Mouse (Mus musculus) kidney, embryonic 15.5 days (tissue): ENCODE data around the gene Cdhr5. TPM values are rescaled to one million over a fixed set of nuclear protein-coding genes. Genes with fewer than 3 reads are reported as not detected.

Experiments
- ATAC-seq: fragments of 200-750 bp; cut with Nextera tagmentation; replicated peaks from 2 replicates; pipeline ENCODE4 v1.8.0; 2017; ENCODE audit warnings: moderate TSS enrichment; ENCODE audit not compliant: low FRiP score
- H3K27ac ChIP-seq: fragments of 300-500 bp; sonication (generic); 2 replicates; pipeline ENCODE4 v1.5.1; 2015; ENCODE audit warnings: mild to moderate bottlenecking, inconsistent platforms
- H3K27me3 ChIP-seq: fragments of 300-500 bp; sonication (generic); 2 replicates; pipeline ENCODE4 v1.6.1; 2015; ENCODE audit warnings: inconsistent platforms
- H3K36me3 ChIP-seq: fragments of 300-500 bp; sonication (generic); 2 replicates; pipeline ENCODE4 v1.6.1; 2015; ENCODE audit warnings: inconsistent platforms
- H3K4me1 ChIP-seq: fragments of 300-500 bp; sonication (generic); 2 replicates; pipeline ENCODE4 v1.6.1; 2015; ENCODE audit warnings: inconsistent platforms
- H3K4me2 ChIP-seq: fragments of 300-500 bp; sonication (generic); 2 replicates; pipeline ENCODE4 v1.6.1; 2015; ENCODE audit warnings: moderate library complexity, mild to moderate bottlenecking, inconsistent platforms
- H3K4me3 ChIP-seq: fragments of 300-500 bp; sonication (generic); replicated peaks from 2 replicates; pipeline ENCODE4 v1.5.1; 2015; ENCODE audit warnings: mild to moderate bottlenecking, inconsistent platforms
- H3K9ac ChIP-seq: fragments of 300-500 bp; sonication (generic); 2 replicates; pipeline ENCODE4 v1.6.1; 2015; ENCODE audit warnings: mild to moderate bottlenecking, inconsistent platforms
- H3K9me3 ChIP-seq: fragments of 300-500 bp; sonication (generic); replicated peaks from 2 replicates; pipeline ENCODE4 v1.6.1; 2016; ENCODE audit warnings: inconsistent platforms
- WGBS: fragments of 180-500 bp; shearing (Covaris S2); methylation state at CpG from one replicate; pipeline ENCODE4 v1.1.7; 2015; ENCODE audit warnings: mixed read lengths; 5-methylcytosine and 5-hydroxymethylcytosine counted together
- microRNA counts: library from miRNA; unstranded; fragments of <30 nt; microRNA quantifications from one replicate; lab custom pipeline; 2016
- microRNA-seq: library from miRNA; unstranded; fragments of <30 nt; microRNA quantifications from one replicate; pipeline ENCODE4, GENCODE M21; 2016
- polyA plus RNA-seq: library from polyadenylated mRNA; unstranded; fragments of >200 nt; fragmentation: Nextera tagmentation; extraction: Ambion mirVana; gene quantifications from 2 replicates; pipeline ENCODE4 v1.2.1, GENCODE M21; 2015

The Cdhr5 gene
- polyA plus RNA-seq, 1 experiment from 2014 or later, result 8.6 TPM

- no peak overlapping the region for H3K4me3 ChIP-seq
- H3K4me1 ChIP-seq, result peaks cover 71% of the 10 kb centered on the region
- WGBS, result 76% methylated on average over 1 of the region's 1 CpGs
- no peaks in the 10 kb centered on the region for H3K9me3 ChIP-seq
- H3K9ac ChIP-seq, result no peak overlapping the region
- H3K27ac ChIP-seq, result no peak overlapping the region
- H3K4me2 ChIP-seq, result no peak overlapping the region
- ATAC-seq, result no peak
- H3K27me3 ChIP-seq, result no peaks in the 10 kb centered on the region
- peaks cover 22% of the 10 kb centered on the region for H3K36me3 ChIP-seq
Observed at GRCm38 (mm10) chr7:141219558-141220099, 57.0 kb downstream of the Cdhr5 start.

MicroRNAs within 50 kb of the gene (microRNA counts, 519-probe panel; counts per million panel counts)
- microRNA mmu-miR-210 (lab: Ali Mortazavi, UCI), result 2,841 counts per million, percentile 72 among the panel's probes with 10 or more counts

Small RNAs within 50 kb of the gene (microRNA-seq; reads per million reads assigned to microRNA genes)
- gene Mir210, result 291 reads per million, percentile 69 among the genes with 10 or more reads in this experiment

Other genes with a start within 250 kb of the Cdhr5 start
- gene Gm17387, start 247.7 kb downstream of the Cdhr5 start, polyA plus RNA-seq, result not detected in 2 replicates
- gene B4galnt4, start 215.7 kb downstream of the Cdhr5 start, polyA plus RNA-seq, result 12.4 and 15.4 TPM in 2 replicates
- gene Pkp3, start 198.6 kb downstream of the Cdhr5 start, polyA plus RNA-seq, result 7.8 and 7.9 TPM in 2 replicates
- 20.8 and 24.7 TPM in 2 replicates for gene Sigirr, start 176.2 kb downstream of the Cdhr5 start, polyA plus RNA-seq
- 6.0 TPM in 2 replicates for gene Ano9, start 159.0 kb downstream of the Cdhr5 start, polyA plus RNA-seq
- gene Ptdss2, start 154.4 kb downstream of the Cdhr5 start, polyA plus RNA-seq, result 79.9 and 83.4 TPM in 2 replicates
- 115 and 122 TPM in 2 replicates for gene Rnh1, start 103.9 kb downstream of the Cdhr5 start, polyA plus RNA-seq
- gene Hras, start 82.8 kb downstream of the Cdhr5 start, polyA plus RNA-seq, result 92.1 and 98.0 TPM in 2 replicates
- gene Lrrc56, start 82.6 kb downstream of the Cdhr5 start, polyA plus RNA-seq, result 10.3 and 13.9 TPM in 2 replicates
- gene Lmntd2, start 62.7 kb downstream of the Cdhr5 start, polyA plus RNA-seq, result 3.4 and 3.5 TPM in 2 replicates
- 57.5 and 66.9 TPM in 2 replicates for gene Rassf7, start 60.9 kb downstream of the Cdhr5 start, polyA plus RNA-seq
- 73.1 and 78.3 TPM in 2 replicates for gene Phrf1, start 48.0 kb downstream of the Cdhr5 start, polyA plus RNA-seq
- gene Irf7, start 10.3 kb downstream of the Cdhr5 start, polyA plus RNA-seq, result 3.5 and 3.8 TPM in 2 replicates
- 41.1 and 43.5 TPM in 2 replicates for gene Sct, start 2.3 kb upstream of the Cdhr5 start, polyA plus RNA-seq
- gene Drd4, start 15.2 kb upstream of the Cdhr5 start, polyA plus RNA-seq, result 1.4 and 1.8 TPM in 2 replicates
- 68.2 and 81.1 TPM in 2 replicates for gene Deaf1, start 50.9 kb upstream of the Cdhr5 start, polyA plus RNA-seq
- 52.8 and 54.4 TPM in 2 replicates for gene Tmem80, start 51.0 kb upstream of the Cdhr5 start, polyA plus RNA-seq
- gene Eps8l2, start 62.1 kb upstream of the Cdhr5 start, polyA plus RNA-seq, result 33.1 and 39.6 TPM in 2 replicates
- gene Taldo1, start 115.4 kb upstream of the Cdhr5 start, polyA plus RNA-seq, result 340 and 353 TPM in 2 replicates
- 61.5 and 61.8 TPM in 2 replicates for gene Gatd1, start 137.3 kb upstream of the Cdhr5 start, polyA plus RNA-seq
- gene Cend1, start 152.7 kb upstream of the Cdhr5 start, polyA plus RNA-seq, result 2.6 and 3.4 TPM in 2 replicates
- 27.6 and 34.0 TPM in 2 replicates for gene Slc25a22, start 161.1 kb upstream of the Cdhr5 start, polyA plus RNA-seq
- gene Pidd1, start 167.2 kb upstream of the Cdhr5 start, polyA plus RNA-seq, result 10.5 and 12.6 TPM in 2 replicates
- gene Rplp2, start 170.6 kb upstream of the Cdhr5 start, polyA plus RNA-seq, result 1,339 and 1,510 TPM in 2 replicates
- 36.3 and 41.7 TPM in 2 replicates for gene Pnpla2, start 178.4 kb upstream of the Cdhr5 start, polyA plus RNA-seq
- 19.3 and 22.0 TPM in 2 replicates for gene Cracr2b, start 184.3 kb upstream of the Cdhr5 start, polyA plus RNA-seq
- 30.9 and 34.8 TPM in 2 replicates for gene Cd151, start 190.6 kb upstream of the Cdhr5 start, polyA plus RNA-seq
- 78.7 and 81.5 TPM in 2 replicates for gene Polr2l, start 198.3 kb upstream of the Cdhr5 start, polyA plus RNA-seq
- 91.6 and 93.4 TPM in 2 replicates for gene Tspan4, start 198.5 kb upstream of the Cdhr5 start, polyA plus RNA-seq